Mouse (Mus musculus): ENCODE measurements at regions not wholly inside any gene's neighbourhood (a gene's known extent, or its start where the extent isn't known, plus 50 kb on each side); places are given as distances from the start of the nearest gene placed in this dataset.

- WGBS, result 87% methylated on average over 10 of the region's 10 CpGs
- no peak for ATAC-seq (ENCODE audit: insufficient number of reproducible peaks, low FRiP score)
- H3K4me3 ChIP-seq, result no peak overlapping the region
Observed at GRCm38 (mm10) chr7:73185071-73185531, 190.2 kb upstream of the Rgma start.

DNA sequence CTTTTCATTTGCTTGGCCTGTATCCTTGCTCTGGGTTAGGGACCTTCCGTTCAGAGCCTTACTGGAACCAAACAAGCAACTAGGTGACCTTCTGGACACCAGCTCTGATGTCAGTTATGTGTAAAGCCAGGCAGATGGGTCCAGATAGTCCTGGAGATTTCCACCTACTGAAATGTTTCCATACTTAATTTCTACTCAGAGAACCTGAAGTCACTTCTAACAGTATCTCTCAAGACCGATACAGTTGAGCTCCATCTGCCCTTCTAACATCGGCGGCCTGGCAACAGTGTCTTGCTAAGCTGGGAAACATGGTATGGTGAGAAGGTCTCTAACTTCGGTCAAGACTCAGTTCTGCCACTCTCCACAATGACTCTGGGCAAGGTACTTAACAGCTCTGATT, 189.7 kb upstream of the Rgma start:
- no peak for ATAC-seq (ENCODE audit: insufficient number of reproducible peaks, low FRiP score)
- 88% methylated on average over 5 of the region's 5 CpGs for WGBS
- no peak overlapping the region for H3K9ac ChIP-seq

More at GRCm38 (mm10) chr7:73185071-73185531, 190.2 kb upstream of the Rgma start:
- Histone ChIP-seq H3K36me3 (no peaks in the 10 kb centered on the region), H3K9me3 (replicated peaks) (peaks cover 7% of the 10 kb centered on the region), H3K4me2 (no peak overlapping the region), H3K27ac (ENCODE audit: poor library complexity, severe bottlenecking) (no peak overlapping the region), H3K4me1 (replicated peaks) (no peaks in the 10 kb centered on the region), H3K9ac (no peak overlapping the region), H3K27me3 (replicated peaks) (0 out of 2 replicates have a peak, but pooled peaks cover 8% of the 10 kb centered on the region)

GRCm38 (mm10) chr7:73186501-73186900, 188.8 kb upstream of the Rgma start:
- Histone ChIP-seq H3K27me3 (replicated peaks) (peaks cover 14% of the 10 kb centered on the region), H3K36me3 (no peaks in the 10 kb centered on the region), H3K4me2 (no peak overlapping the region), H3K4me1 (replicated peaks) (no peaks in the 10 kb centered on the region), H3K27ac (ENCODE audit: poor library complexity, severe bottlenecking) (no peak overlapping the region), H3K4me3 (no peak overlapping the region), H3K9me3 (replicated peaks) (peaks cover 7% of the 10 kb centered on the region), H3K9ac (no peak overlapping the region)
- ATAC-seq (ENCODE audit: insufficient number of reproducible peaks, low FRiP score), result no peak
- 89% methylated on average over 3 of the region's 3 CpGs for WGBS

More for the DNA sequence above, 189.7 kb upstream of the Rgma start:
- Histone ChIP-seq H3K36me3 (no peaks in the 10 kb centered on the region), H3K27me3 (replicated peaks) (0 out of 2 replicates have a peak, but pooled peaks cover 11% of the 10 kb centered on the region), H3K4me2 (no peak overlapping the region), H3K27ac (ENCODE audit: poor library complexity, severe bottlenecking) (no peak overlapping the region), H3K9me3 (replicated peaks) (peaks cover 7% of the 10 kb centered on the region), H3K4me1 (replicated peaks) (no peaks in the 10 kb centered on the region), H3K4me3 (no peak overlapping the region)

DNA sequence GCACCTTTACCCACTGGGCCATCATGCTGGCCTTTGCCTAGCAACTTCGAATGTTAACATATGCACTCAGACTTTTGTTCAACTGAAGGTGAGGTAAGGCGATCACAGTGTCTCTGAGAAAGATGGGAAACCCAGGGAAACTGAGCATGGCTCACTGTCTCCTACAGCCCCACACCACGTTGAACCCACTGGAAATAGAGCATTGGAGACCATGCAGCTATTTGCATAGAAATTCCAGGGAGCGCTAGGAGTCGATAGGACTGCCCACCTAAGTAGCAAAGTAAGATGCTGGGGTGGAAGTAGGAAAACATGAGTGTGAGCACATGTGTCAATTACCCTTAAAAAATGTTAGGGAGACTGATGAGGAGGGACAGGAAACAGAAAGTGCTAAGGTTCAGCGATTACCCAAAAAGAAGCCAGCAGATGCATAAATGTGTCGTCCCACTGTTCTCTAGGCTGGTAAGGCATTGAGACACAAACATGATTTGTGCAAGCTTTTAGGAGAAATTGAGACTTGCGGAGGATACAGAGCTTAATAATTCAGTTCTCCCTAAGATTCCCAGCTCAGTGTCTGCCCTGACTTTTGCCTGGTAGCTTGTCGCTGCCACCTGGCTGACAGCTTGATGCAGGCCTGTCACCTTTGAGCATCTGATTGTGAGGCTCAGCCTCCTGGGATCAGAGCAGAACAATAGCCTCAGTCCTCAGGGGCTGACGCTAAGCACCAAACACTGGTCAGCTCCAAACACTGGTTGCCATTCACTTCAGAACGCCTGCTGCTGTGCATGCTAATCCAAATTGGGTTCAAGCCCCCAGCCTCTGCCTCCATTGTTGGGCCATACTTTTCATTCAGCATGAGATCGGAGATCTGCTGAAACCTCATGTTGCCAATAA, 183.7 kb upstream of the Rgma start:
- Histone ChIP-seq H3K9me3 (replicated peaks) (peaks cover 10% of the 10 kb centered on the region), H3K27ac (ENCODE audit: poor library complexity, severe bottlenecking) (no peak overlapping the region), H3K36me3 (no peaks in the 10 kb centered on the region), H3K4me1 (replicated peaks) (peaks cover 8% of the 10 kb centered on the region; the same call in 1 of the 2 replicates), H3K4me3 (no peak overlapping the region), H3K9ac (no peak overlapping the region), H3K4me2 (no peak overlapping the region), H3K27me3 (replicated peaks) (peaks cover 40% of the 10 kb centered on the region)
- no peak for ATAC-seq (ENCODE audit: insufficient number of reproducible peaks, low FRiP score)
- WGBS, result 50% methylated on average over 12 of the region's 12 CpGs

DNA sequence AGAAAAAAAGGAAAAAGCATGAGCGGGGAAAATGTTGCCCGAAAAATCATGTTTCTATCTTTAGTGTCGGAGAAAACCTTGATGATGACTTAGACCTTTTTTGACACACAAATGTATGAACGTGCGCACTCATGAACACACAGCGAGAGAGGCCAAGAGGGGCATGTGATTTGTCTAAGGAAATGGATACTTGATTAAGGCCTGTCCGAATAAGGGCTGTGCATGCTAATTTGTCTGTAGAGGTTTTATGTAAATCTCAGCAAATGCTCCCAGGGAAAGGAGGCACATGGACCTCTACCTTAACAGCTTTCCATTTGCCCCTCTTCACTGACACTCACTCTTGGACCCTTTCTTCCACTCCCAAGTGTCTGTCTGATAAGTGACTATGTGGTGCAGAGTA, 182.5 kb upstream of the Rgma start:
- peaks cover 13% of the 10 kb centered on the region; the same call in 1 of the 2 replicates for H3K4me1 ChIP-seq (replicated peaks)
- no peaks in the 10 kb centered on the region for H3K36me3 ChIP-seq
- H3K4me2 ChIP-seq, result no peak overlapping the region
- ATAC-seq (ENCODE audit: insufficient number of reproducible peaks, low FRiP score), result no peak
- no peak overlapping the region for H3K9ac ChIP-seq
- H3K27me3 ChIP-seq (replicated peaks), result peaks cover 50% of the 10 kb centered on the region
- no peak overlapping the region for H3K4me3 ChIP-seq
- WGBS, result 81% methylated on average over 7 of the region's 7 CpGs
- H3K9me3 ChIP-seq (replicated peaks), result peaks cover 10% of the 10 kb centered on the region; the same call in 1 of the 2 replicates
- H3K27ac ChIP-seq (ENCODE audit: poor library complexity, severe bottlenecking), result no peak overlapping the region

- ATAC-seq (ENCODE audit: insufficient number of reproducible peaks, low FRiP score), result no peak
- H3K9me3 ChIP-seq (replicated peaks), result peaks cover 10% of the 10 kb centered on the region; the same call in 1 of the 2 replicates
- no peak overlapping the region for H3K4me3 ChIP-seq
- no peak overlapping the region for H3K27ac ChIP-seq (ENCODE audit: poor library complexity, severe bottlenecking)
- WGBS, result 19% methylated on average over 4 of the region's 4 CpGs
- H3K27me3 ChIP-seq (replicated peaks), result peaks cover 41% of the 10 kb centered on the region
- peaks cover 13% of the 10 kb centered on the region; the same call in 1 of the 2 replicates for H3K4me1 ChIP-seq (replicated peaks)
- H3K36me3 ChIP-seq, result no peaks in the 10 kb centered on the region
- no peak overlapping the region for H3K4me2 ChIP-seq
- no peak overlapping the region for H3K9ac ChIP-seq
Observed at GRCm38 (mm10) chr7:73195306-73195705, 180.0 kb upstream of the Rgma start.

DNA sequence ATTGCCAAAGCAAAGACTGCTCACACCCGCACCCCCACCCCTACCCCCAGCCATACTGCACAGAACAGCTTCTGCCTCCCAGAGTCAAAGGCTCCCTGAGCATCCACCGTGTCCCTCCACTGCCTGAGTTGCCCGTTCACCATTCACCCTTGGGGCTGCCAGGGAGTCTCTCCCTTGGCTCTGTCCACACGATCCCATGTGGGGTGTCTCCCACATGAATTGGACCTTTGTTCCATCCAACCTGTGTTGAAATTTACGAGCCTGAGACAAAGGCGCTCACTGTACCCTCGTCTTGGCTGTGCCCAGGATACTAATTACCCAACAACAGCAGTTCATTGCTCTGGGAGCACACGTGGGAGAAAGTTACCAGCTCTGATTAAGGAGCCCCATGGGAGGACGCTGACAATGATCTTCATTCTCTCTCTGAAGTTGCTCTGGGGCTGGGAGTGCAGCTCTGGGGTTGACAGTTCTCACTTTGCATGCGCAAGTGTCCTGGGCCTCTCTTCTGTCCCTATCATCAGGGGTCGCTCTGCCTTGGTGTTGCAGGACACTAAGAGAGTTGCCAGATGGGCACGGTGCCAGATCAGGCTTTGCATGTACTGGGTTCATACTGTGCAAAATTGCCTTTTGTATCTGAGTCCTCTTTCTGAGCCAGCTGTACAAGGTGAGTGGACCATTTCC, 178.3 kb upstream of the Rgma start:
- H3K36me3 ChIP-seq, result no peaks in the 10 kb centered on the region
- H3K9ac ChIP-seq, result no peak overlapping the region
- peaks cover 13% of the 10 kb centered on the region; the same call in 1 of the 2 replicates for H3K4me1 ChIP-seq (replicated peaks)
- no peak overlapping the region for H3K4me2 ChIP-seq
- peaks cover 10% of the 10 kb centered on the region; the same call in 1 of the 2 replicates for H3K9me3 ChIP-seq (replicated peaks)
- 60% methylated on average over 12 of the region's 12 CpGs for WGBS
- no peak overlapping the region for H3K27ac ChIP-seq (ENCODE audit: poor library complexity, severe bottlenecking)
- peaks cover 30% of the 10 kb centered on the region; the same call in 1 of the 2 replicates for H3K27me3 ChIP-seq (replicated peaks)
- H3K4me3 ChIP-seq, result no peak overlapping the region
- no peak for ATAC-seq (ENCODE audit: insufficient number of reproducible peaks, low FRiP score)

- no peak for ATAC-seq (ENCODE audit: insufficient number of reproducible peaks, low FRiP score)
- peaks cover 24% of the 10 kb centered on the region; the same call in 1 of the 2 replicates for H3K27me3 ChIP-seq (replicated peaks)
- H3K9me3 ChIP-seq (replicated peaks), result peaks cover 10% of the 10 kb centered on the region; the same call in 1 of the 2 replicates
- no peak overlapping the region for H3K4me2 ChIP-seq
- H3K4me1 ChIP-seq (replicated peaks), result peaks cover 13% of the 10 kb centered on the region; the same call in 1 of the 2 replicates
- no peak overlapping the region for H3K4me3 ChIP-seq
- 64% methylated on average over 5 of the region's 5 CpGs for WGBS
- no peak overlapping the region for H3K27ac ChIP-seq (ENCODE audit: poor library complexity, severe bottlenecking)
- H3K9ac ChIP-seq, result no peak overlapping the region
- no peaks in the 10 kb centered on the region for H3K36me3 ChIP-seq
Observed at GRCm38 (mm10) chr7:73198069-73198468, 177.2 kb upstream of the Rgma start.

GRCm38 (mm10) chr7:73199967-73200366, 175.3 kb upstream of the Rgma start:
- H3K27ac ChIP-seq (ENCODE audit: poor library complexity, severe bottlenecking), result no peak overlapping the region
- peaks cover 15% of the 10 kb centered on the region for H3K27me3 ChIP-seq (replicated peaks)
- H3K4me2 ChIP-seq, result no peak overlapping the region
- no peak for ATAC-seq (ENCODE audit: insufficient number of reproducible peaks, low FRiP score)
- H3K36me3 ChIP-seq, result no peaks in the 10 kb centered on the region
- H3K9ac ChIP-seq, result no peak overlapping the region
- 0 out of 2 replicates have a peak, but pooled peaks cover 6% of the 10 kb centered on the region for H3K9me3 ChIP-seq (replicated peaks)
- 77% methylated on average over 6 of the region's 6 CpGs for WGBS
- no peak overlapping the region for H3K4me3 ChIP-seq
- peaks cover 12% of the 10 kb centered on the region; the same call in 1 of the 2 replicates for H3K4me1 ChIP-seq (replicated peaks)

- peaks cover 13% of the 10 kb centered on the region for H3K27me3 ChIP-seq (replicated peaks)
- H3K27ac ChIP-seq (ENCODE audit: poor library complexity, severe bottlenecking), result no peak overlapping the region
- 75% methylated on average over 6 of the region's 6 CpGs for WGBS
- H3K9ac ChIP-seq, result no peak overlapping the region
- no peaks in the 10 kb centered on the region for H3K36me3 ChIP-seq
- ATAC-seq (ENCODE audit: insufficient number of reproducible peaks, low FRiP score), result no peak
- 0 out of 2 replicates have a peak, but pooled peaks cover 9% of the 10 kb centered on the region for H3K9me3 ChIP-seq (replicated peaks)
- H3K4me2 ChIP-seq, result no peak overlapping the region
- peaks cover 5% of the 10 kb centered on the region; the same call in 1 of the 2 replicates for H3K4me1 ChIP-seq (replicated peaks)
- no peak overlapping the region for H3K4me3 ChIP-seq
Observed at GRCm38 (mm10) chr7:73201330-73201729, 174.0 kb upstream of the Rgma start.

Measured in heart, embryonic 12.5 days (tissue).